Mouse (Mus musculus): ENCODE measurements around the gene Olfr1204. TPM values are rescaled to one million over a fixed set of nuclear protein-coding genes. Genes with fewer than 3 reads are reported as not detected.

Gene Olfr1204
- total RNA-seq (2015), result not detected in 2 replicates
- not detected in 2 replicates for total RNA-seq (2017)

DNA sequence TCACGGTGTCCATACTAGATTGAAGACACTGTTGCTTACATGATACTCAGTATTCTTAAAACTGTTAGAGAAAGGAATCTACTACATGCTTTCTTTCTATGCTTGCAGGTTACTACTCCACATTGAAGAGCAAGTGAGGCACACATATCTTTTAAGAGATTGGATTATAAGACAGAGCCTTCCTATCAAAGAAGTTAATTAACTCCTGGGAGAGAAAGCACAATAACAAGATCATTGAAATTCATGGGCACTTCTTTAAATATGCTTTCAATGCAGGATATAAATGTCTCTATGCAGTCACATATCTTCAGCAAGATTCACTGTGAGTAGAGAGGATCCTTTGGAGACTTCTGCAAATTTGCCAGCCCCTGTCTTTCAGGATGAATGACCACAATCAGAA is at the start of gene Olfr1204:
TSS of gene Olfr1204 (plus strand) at position 301 of the 400 bp plus-strand sequence.
- ATAC-seq (ENCODE audit: poor library complexity, severe bottlenecking), result no peak

DNA sequence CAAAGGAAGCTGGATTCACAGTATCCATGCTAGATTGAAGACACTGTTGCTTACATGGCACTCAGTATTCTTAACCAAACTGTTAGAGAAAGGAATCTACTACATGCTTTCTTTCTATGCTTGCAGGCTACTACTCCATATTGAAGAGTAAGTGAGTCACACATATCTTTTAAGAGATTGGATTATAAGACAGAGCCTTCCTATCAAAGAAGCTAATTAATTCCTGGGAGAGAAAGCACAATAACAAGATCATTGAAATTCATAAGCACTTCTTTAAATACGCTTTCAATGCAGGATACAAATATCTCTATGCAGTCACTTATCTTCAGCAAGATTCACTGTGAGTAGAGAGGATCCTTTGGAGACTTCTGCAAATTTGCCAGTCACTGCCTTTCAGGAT is 34.9 kb upstream of the Olfr1204 start, which contains the start of gene Olfr1202:
TSS of gene Olfr1202 (plus strand) at position 301 of the 400 bp plus-strand sequence.
- ATAC-seq (ENCODE audit: poor library complexity, severe bottlenecking), result no peak

DNA sequence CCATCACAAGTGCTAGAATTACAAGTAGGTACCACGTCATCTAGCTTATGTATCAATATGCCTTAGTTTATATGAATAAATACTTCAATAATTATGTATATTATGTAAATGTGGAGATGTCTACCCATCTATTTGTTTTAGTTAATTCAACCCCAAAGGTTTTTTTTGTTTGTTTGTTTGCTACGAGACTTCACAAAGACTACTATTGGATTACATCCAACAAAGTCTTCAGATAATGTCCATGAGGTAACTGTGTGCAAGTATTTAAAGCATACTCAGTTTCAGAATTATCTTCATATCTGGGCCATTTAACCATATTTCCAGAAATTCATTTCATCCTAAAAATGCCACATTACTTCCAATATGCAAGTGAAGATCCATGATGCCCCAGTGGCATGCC is 19.7 kb upstream of the Olfr1204 start, which contains the start of gene Olfr1205:
TSS of gene Olfr1205 (plus strand) at position 301 of the 400 bp plus-strand sequence.
- no peak for ATAC-seq (ENCODE audit: poor library complexity, severe bottlenecking)

DNA sequence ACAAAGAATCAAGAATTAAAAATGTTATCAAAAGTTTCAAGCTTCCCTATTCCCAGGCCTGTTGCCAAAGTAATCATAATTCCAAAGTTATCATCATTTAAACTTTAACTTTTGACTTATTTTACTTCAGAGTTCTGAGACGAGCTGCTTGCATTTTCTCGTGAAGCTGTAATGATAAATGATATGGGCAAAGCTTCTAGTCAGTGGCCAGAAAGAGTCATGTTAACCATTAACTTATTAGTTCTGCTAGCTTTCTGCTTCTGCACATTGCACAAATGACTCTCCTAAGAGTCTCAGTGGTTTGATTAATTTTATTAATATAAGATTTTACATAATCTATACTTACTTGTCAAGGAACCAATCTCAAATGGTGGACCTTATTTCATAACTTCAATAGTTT is 10.6 kb upstream of the Olfr1204 start:
- ATAC-seq (ENCODE audit: poor library complexity, severe bottlenecking), result no peak

DNA sequence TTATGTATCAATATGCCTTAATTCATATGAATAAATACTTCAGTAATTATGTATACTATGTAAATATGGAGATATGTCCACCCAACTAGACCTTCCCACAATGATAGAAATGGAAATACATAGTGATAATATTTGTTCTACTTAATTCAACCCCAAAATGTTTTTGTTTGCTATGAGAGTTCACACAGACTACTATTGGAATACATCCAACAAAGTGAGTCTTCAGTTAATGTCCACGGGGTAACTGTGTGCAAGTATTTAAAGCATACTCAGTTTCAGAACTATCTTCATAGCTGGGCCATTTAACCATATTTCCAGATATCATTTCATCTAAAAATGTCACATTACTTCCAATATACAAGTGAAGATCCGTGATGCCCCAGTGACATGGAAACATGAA is 13.8 kb downstream of the Olfr1204 start, which contains the start of gene Olfr1206:
TSS of gene Olfr1206 (plus strand) at position 301 of the 400 bp plus-strand sequence.
- no peak for ATAC-seq (ENCODE audit: poor library complexity, severe bottlenecking)

DNA sequence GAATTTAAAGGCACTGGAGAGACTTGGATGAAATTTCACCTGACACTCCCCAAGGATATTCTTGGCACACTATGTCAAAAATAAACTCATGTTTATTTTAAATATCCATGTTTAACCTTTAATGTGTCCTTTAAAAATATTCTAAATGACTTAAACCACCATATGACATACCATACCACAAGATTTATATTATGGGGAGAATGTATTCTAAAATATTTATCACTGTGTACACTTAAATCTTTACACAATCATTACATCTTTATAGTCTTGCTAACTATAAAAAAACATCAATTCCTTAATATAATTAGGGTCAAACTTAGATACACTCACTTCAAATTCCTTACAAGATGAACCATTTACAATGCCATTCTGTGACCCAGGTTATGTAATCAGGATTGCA is 53.1 kb downstream of the Olfr1204 start, which contains the start of gene Olfr1208:
TSS of gene Olfr1208 (minus strand) at position 101 of the 400 bp plus-strand sequence.
- ATAC-seq (ENCODE audit: poor library complexity, severe bottlenecking), result no peak

Other genes with a start within 250 kb of the Olfr1204 start
- gene Olfr1191-ps1, start 208.8 kb upstream of the Olfr1204 start, total RNA-seq (2015), result not detected in 2 replicates
- not detected in 2 replicates for gene Olfr1191-ps1, start 208.8 kb upstream of the Olfr1204 start, total RNA-seq (2017)
- not detected in 2 replicates for gene Olfr1192-ps1, start 200.8 kb upstream of the Olfr1204 start, total RNA-seq (2015)
- gene Olfr1192-ps1, start 200.8 kb upstream of the Olfr1204 start, total RNA-seq (2017), result not detected in 2 replicates
- gene Olfr1193, start 173.7 kb upstream of the Olfr1204 start, total RNA-seq (2015), result not detected in 2 replicates
- not detected in 2 replicates for gene Olfr1193, start 173.7 kb upstream of the Olfr1204 start, total RNA-seq (2017)
- gene Olfr1195, start 160.1 kb upstream of the Olfr1204 start, total RNA-seq (2015), result not detected in 2 replicates
- gene Olfr1195, start 160.1 kb upstream of the Olfr1204 start, total RNA-seq (2017), result not detected in 2 replicates
- gene Olfr1196, start 144.7 kb upstream of the Olfr1204 start, total RNA-seq (2015), result not detected in 2 replicates
- gene Olfr1196, start 144.7 kb upstream of the Olfr1204 start, total RNA-seq (2017), result not detected in 2 replicates
- not detected in 2 replicates for gene Olfr1197, start 116.9 kb upstream of the Olfr1204 start, total RNA-seq (2015)
- gene Olfr1197, start 116.9 kb upstream of the Olfr1204 start, total RNA-seq (2017), result not detected in 2 replicates
- not detected in 2 replicates for gene Olfr1198, start 97.9 kb upstream of the Olfr1204 start, total RNA-seq (2015)
- gene Olfr1198, start 97.9 kb upstream of the Olfr1204 start, total RNA-seq (2017), result not detected in 2 replicates
- gene Olfr1199, start 88.8 kb upstream of the Olfr1204 start, total RNA-seq (2015), result not detected in 2 replicates
- not detected in 2 replicates for gene Olfr1199, start 88.8 kb upstream of the Olfr1204 start, total RNA-seq (2017)
- not detected in 2 replicates for gene Olfr1200, start 78.8 kb upstream of the Olfr1204 start, total RNA-seq (2015)
- not detected in 2 replicates for gene Olfr1200, start 78.8 kb upstream of the Olfr1204 start, total RNA-seq (2017)
- not detected in 2 replicates for gene Olfr1201, start 56.3 kb upstream of the Olfr1204 start, total RNA-seq (2015)
- not detected in 2 replicates for gene Olfr1201, start 56.3 kb upstream of the Olfr1204 start, total RNA-seq (2017)
- gene Olfr1202, start 34.8 kb upstream of the Olfr1204 start, total RNA-seq (2015), result not detected in 2 replicates
- not detected in 2 replicates for gene Olfr1202, start 34.8 kb upstream of the Olfr1204 start, total RNA-seq (2017)
- not detected in 2 replicates for gene Olfr1205, start 19.6 kb upstream of the Olfr1204 start, total RNA-seq (2015)
- gene Olfr1205, start 19.6 kb upstream of the Olfr1204 start, total RNA-seq (2017), result not detected in 2 replicates
- gene Olfr1206, start 13.9 kb downstream of the Olfr1204 start, total RNA-seq (2015), result not detected in 2 replicates
- not detected in 2 replicates for gene Olfr1206, start 13.9 kb downstream of the Olfr1204 start, total RNA-seq (2017)
- not detected in 2 replicates for gene Olfr1208, start 53.0 kb downstream of the Olfr1204 start, total RNA-seq (2015)
- gene Olfr1208, start 53.0 kb downstream of the Olfr1204 start, total RNA-seq (2017), result not detected in 2 replicates
- gene Olfr1209, start 65.9 kb downstream of the Olfr1204 start, total RNA-seq (2015), result not detected in 2 replicates
- gene Olfr1209, start 65.9 kb downstream of the Olfr1204 start, total RNA-seq (2017), result not detected in 2 replicates
- gene Olfr1211, start 88.8 kb downstream of the Olfr1204 start, total RNA-seq (2015), result not detected in 2 replicates
- gene Olfr1211, start 88.8 kb downstream of the Olfr1204 start, total RNA-seq (2017), result not detected in 2 replicates
- gene Olfr1212, start 104.7 kb downstream of the Olfr1204 start, total RNA-seq (2015), result not detected in 2 replicates
- not detected in 2 replicates for gene Olfr1212, start 104.7 kb downstream of the Olfr1204 start, total RNA-seq (2017)
- not detected in 2 replicates for gene Gm13762, start 131.0 kb downstream of the Olfr1204 start, total RNA-seq (2015)
- not detected in 2 replicates for gene Gm13762, start 131.0 kb downstream of the Olfr1204 start, total RNA-seq (2017)
- not detected in 2 replicates for gene Olfr1214, start 143.4 kb downstream of the Olfr1204 start, total RNA-seq (2015)
- not detected in 2 replicates for gene Olfr1214, start 143.4 kb downstream of the Olfr1204 start, total RNA-seq (2017)
- not detected in 2 replicates for gene Olfr1215, start 157.7 kb downstream of the Olfr1204 start, total RNA-seq (2015)
- gene Olfr1215, start 157.7 kb downstream of the Olfr1204 start, total RNA-seq (2017), result not detected in 2 replicates
- not detected in 2 replicates for gene Olfr1216, start 169.0 kb downstream of the Olfr1204 start, total RNA-seq (2015)
- gene Olfr1216, start 169.0 kb downstream of the Olfr1204 start, total RNA-seq (2017), result not detected in 2 replicates
- gene Olfr1217, start 182.8 kb downstream of the Olfr1204 start, total RNA-seq (2015), result not detected in 2 replicates
- gene Olfr1217, start 182.8 kb downstream of the Olfr1204 start, total RNA-seq (2017), result not detected in 2 replicates
- not detected in 2 replicates for gene Olfr1218, start 211.9 kb downstream of the Olfr1204 start, total RNA-seq (2015)
- gene Olfr1218, start 211.9 kb downstream of the Olfr1204 start, total RNA-seq (2017), result not detected in 2 replicates
- not detected in 2 replicates for gene Olfr1219, start 234.2 kb downstream of the Olfr1204 start, total RNA-seq (2015)
- not detected in 2 replicates for gene Olfr1219, start 234.2 kb downstream of the Olfr1204 start, total RNA-seq (2017)